Mouse (Mus musculus) liver, adult 2 months (tissue): ENCODE measurements around the gene Aasdh.

Source experiments
- CTCF ChIP-seq: fragments of 200-500 bp; IDR thresholded peaks from 2 replicates; pipeline ENCODE4 v1.5.1; 2011; ENCODE audit warnings: low read depth, low read length, control low read depth
- POLR2A ChIP-seq: fragments of 200-500 bp; IDR thresholded peaks from 2 replicates; pipeline ENCODE4 v1.6.1; 2011; ENCODE audit warnings: low read length, control low read depth; ENCODE audit not compliant: insufficient read depth; ENCODE audit errors: extremely low read depth

DNA sequence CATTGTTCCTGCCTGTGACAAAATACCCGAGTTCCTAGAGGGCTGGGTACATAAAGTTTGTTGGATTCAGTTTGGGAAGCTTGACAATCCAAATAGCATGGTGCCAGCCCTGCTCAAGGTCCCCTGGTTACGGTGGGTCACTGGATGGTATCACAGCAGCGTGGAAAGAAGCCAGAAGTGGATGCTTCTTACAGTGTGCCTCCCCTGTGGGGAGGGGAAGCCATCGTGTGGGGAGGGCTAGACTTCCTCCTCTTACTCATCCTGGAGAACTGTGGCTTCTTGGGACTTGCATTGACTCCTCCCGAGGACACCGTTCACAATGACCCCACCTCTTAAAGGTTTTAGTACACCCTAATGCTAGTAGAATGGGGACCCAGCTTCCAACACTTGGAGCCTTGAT, 65.5 kb downstream of the Aasdh start:
- TF ChIP-seq POLR2A: no peak
- TF ChIP-seq CTCF: no peak
